Mouse (Mus musculus): ENCODE data around the gene Nudt21. TPM values are rescaled to one million over a fixed set of nuclear protein-coding genes. Genes with fewer than 3 reads are reported as not detected.

Gene Nudt21
- polyA plus RNA-seq, 1 experiment = 35.1 TPM

GRCm38 (mm10) chr8:93989739-93990138, 47.1 kb downstream of the Nudt21 start:
- Histone ChIP-seq H3K4me1 (ENCODE audit: control insufficient read depth, insufficient read depth, low read length) (no peaks in the 10 kb centered on the region), H3K27me3 (ENCODE audit: control insufficient read depth, insufficient read depth, low read length) (no peaks in the 10 kb centered on the region), H3K36me3 (ENCODE audit: control insufficient read depth, insufficient read depth, low read length) (peaks cover 1% of the 10 kb centered on the region; the same call in 1 of the 2 replicates), H3K27ac (ENCODE audit: control insufficient read depth, insufficient read depth, low read depth, low read length) (no peak overlapping the region), H3K4me3 (ENCODE audit: control insufficient read depth, low read depth, low read length) (no peak overlapping the region)
- no peak for TF ChIP-seq POLR2A (IDR thresholded peaks at IDR 0.05; ENCODE audit: control insufficient read depth, low read depth, low read length)
- TF ChIP-seq CTCF (IDR thresholded peaks at IDR 0.05; ENCODE audit: control insufficient read depth, insufficient read depth, insufficient replicate concordance, low read depth, low read length) = no peak

- Histone ChIP-seq H3K27me3 (ENCODE audit: control insufficient read depth, insufficient read depth, low read length) (no peaks in the 10 kb centered on the region), H3K27ac (ENCODE audit: control insufficient read depth, insufficient read depth, low read depth, low read length) (no peak overlapping the region), H3K36me3 (ENCODE audit: control insufficient read depth, insufficient read depth, low read length) (peaks cover 2% of the 10 kb centered on the region; the same call in 1 of the 2 replicates), H3K4me1 (ENCODE audit: control insufficient read depth, insufficient read depth, low read length) (no peaks in the 10 kb centered on the region), H3K4me3 (ENCODE audit: control insufficient read depth, low read depth, low read length) (no peak overlapping the region)
- TF ChIP-seq CTCF (IDR thresholded peaks at IDR 0.05; ENCODE audit: control insufficient read depth, insufficient read depth, insufficient replicate concordance, low read depth, low read length) (no peak), POLR2A (IDR thresholded peaks at IDR 0.05; ENCODE audit: control insufficient read depth, low read depth, low read length) (no peak)
Measured at GRCm38 (mm10) chr8:93984731-93985130, 52.1 kb downstream of the Nudt21 start.

DNA sequence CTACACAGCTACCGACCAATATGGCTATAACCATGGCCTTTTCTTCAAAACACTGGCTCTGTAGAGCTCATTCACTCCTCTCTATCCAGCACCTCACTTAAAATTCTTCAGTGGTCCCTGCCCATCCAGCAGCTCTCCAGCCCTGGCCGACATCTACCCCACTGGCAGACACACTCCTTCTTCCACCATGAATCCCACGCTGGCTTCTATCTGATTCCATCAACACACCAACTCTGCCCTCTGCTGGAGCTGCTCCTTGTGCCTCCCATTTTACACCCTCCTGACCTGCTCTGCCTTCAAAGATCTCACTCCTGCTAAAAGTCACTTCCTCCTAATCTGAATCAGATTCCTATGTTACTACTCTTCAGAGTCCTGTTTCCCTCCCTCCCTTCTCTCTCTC, 53.0 kb downstream of the Nudt21 start:
- Histone ChIP-seq H3K4me1 (ENCODE audit: control insufficient read depth, insufficient read depth, low read length) (no peaks in the 10 kb centered on the region), H3K27ac (ENCODE audit: control insufficient read depth, insufficient read depth, low read depth, low read length) (no peak overlapping the region), H3K36me3 (ENCODE audit: control insufficient read depth, insufficient read depth, low read length) (peaks cover 1% of the 10 kb centered on the region; the same call in 1 of the 2 replicates), H3K4me3 (ENCODE audit: control insufficient read depth, low read depth, low read length) (no peak overlapping the region), H3K27me3 (ENCODE audit: control insufficient read depth, insufficient read depth, low read length) (no peaks in the 10 kb centered on the region)
- TF ChIP-seq POLR2A (IDR thresholded peaks at IDR 0.05; ENCODE audit: control insufficient read depth, low read depth, low read length) (no peak), CTCF (IDR thresholded peaks at IDR 0.05; ENCODE audit: control insufficient read depth, insufficient read depth, insufficient replicate concordance, low read depth, low read length) (no peak)

DNA sequence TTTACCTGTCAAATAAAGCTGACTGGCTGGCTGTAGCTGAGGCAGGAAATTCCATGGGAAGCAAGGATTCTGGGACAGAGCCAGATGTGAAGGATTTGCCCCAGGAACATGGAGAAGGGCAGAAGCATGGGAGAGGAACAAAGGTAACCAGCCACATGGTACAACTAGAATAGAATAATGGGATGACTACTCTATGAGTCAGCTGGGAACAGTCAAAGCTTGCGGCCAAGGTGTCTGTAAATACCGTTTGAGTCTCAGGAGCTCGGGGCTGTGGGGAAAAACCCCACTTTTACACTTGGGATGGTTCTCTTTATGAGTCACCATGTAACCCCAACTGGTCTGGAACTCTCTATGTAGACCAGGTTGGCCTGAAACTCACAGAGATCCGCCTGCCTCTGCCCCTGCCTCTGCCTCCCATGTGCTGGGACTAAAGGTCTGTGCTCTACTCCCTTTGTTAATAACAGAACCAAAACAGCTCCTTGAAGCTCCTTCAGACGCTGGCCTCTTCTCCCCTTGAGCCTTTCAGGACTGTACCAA, 55.1 kb downstream of the Nudt21 start:
- Histone ChIP-seq H3K36me3 (ENCODE audit: control insufficient read depth, insufficient read depth, low read length) (peaks cover 1% of the 10 kb centered on the region; the same call in 1 of the 2 replicates), H3K4me1 (ENCODE audit: control insufficient read depth, insufficient read depth, low read length) (no peaks in the 10 kb centered on the region), H3K27ac (ENCODE audit: control insufficient read depth, insufficient read depth, low read depth, low read length) (no peak overlapping the region), H3K27me3 (ENCODE audit: control insufficient read depth, insufficient read depth, low read length) (no peaks in the 10 kb centered on the region), H3K4me3 (ENCODE audit: control insufficient read depth, low read depth, low read length) (no peak overlapping the region)
- TF ChIP-seq POLR2A (IDR thresholded peaks at IDR 0.05; ENCODE audit: control insufficient read depth, low read depth, low read length) (no peak), CTCF (IDR thresholded peaks at IDR 0.05; ENCODE audit: control insufficient read depth, insufficient read depth, insufficient replicate concordance, low read depth, low read length) (no peak)

DNA sequence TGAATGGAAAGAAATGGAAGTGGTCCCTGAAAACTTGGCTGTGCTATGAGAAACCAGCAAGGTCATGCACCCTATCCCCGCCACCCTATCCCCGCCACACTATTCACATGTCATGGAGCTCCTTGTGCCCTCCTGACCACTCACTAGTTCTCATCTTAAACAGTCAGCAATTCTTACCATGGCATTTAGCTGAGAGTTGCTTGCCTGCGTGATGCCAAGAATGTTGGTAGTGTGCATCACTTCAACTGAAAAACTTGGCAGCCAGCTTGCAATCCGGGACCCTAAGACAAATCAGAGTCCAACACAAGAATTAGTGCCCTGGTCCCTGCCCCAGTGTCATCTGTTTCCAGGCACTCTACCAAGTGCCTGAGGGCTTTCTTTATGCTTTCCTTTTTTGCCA, 56.7 kb downstream of the Nudt21 start:
- no peak overlapping the region for H3K4me3 ChIP-seq (ENCODE audit: control insufficient read depth, low read depth, low read length)
- no peaks in the 10 kb centered on the region for H3K27me3 ChIP-seq (ENCODE audit: control insufficient read depth, insufficient read depth, low read length)
- no peaks in the 10 kb centered on the region for H3K4me1 ChIP-seq (ENCODE audit: control insufficient read depth, insufficient read depth, low read length)
- TF ChIP-seq CTCF (IDR thresholded peaks at IDR 0.05; ENCODE audit: control insufficient read depth, insufficient read depth, insufficient replicate concordance, low read depth, low read length) (no peak), POLR2A (IDR thresholded peaks at IDR 0.05; ENCODE audit: control insufficient read depth, low read depth, low read length) (no peak)
- H3K36me3 ChIP-seq (ENCODE audit: control insufficient read depth, insufficient read depth, low read length) = peaks cover 1% of the 10 kb centered on the region; the same call in 1 of the 2 replicates
- no peak overlapping the region for H3K27ac ChIP-seq (ENCODE audit: control insufficient read depth, insufficient read depth, low read depth, low read length)

DNA sequence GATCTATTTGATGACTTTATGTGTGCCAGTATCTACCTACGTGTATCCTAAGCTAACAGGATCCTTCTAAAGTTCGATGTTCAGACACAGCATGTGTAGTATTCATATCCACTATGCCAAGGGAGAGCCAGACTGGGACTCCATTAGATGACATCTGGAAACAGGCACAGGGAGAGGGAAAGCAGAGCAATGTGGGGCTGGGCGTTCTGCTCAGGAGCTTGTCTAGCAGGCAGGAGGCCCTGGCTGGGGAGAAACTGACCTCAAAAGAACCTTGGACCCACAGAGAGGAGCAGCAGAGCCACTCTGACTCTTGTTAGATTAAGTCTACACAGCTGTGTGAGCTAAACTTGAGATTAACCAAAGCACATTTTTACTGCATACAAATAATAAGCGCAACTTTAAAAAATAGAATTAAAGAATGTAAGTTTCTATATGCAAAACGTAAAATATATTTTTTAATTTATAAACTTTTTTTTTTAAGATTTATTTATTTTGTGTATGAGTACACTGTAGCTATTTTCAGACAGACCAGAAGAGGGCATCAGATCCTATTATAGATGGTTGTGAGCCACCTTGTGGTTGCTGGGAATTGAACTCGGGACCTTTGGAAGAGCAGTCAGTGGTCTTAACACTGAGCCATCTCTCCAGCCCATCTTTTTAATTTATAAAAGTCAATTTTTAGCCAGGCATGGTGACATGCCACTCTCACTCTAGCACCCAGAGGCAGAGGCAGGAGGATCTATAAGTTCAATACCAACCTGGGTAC, 60.2 kb downstream of the Nudt21 start:
- TF ChIP-seq CTCF (IDR thresholded peaks at IDR 0.05; ENCODE audit: control insufficient read depth, insufficient read depth, insufficient replicate concordance, low read depth, low read length) (no peak), POLR2A (IDR thresholded peaks at IDR 0.05; ENCODE audit: control insufficient read depth, low read depth, low read length) (no peak)
- Histone ChIP-seq H3K36me3 (ENCODE audit: control insufficient read depth, insufficient read depth, low read length) (peaks cover 4% of the 10 kb centered on the region), H3K27me3 (ENCODE audit: control insufficient read depth, insufficient read depth, low read length) (no peaks in the 10 kb centered on the region), H3K4me1 (ENCODE audit: control insufficient read depth, insufficient read depth, low read length) (no peaks in the 10 kb centered on the region), H3K4me3 (ENCODE audit: control insufficient read depth, low read depth, low read length) (no peak overlapping the region), H3K27ac (ENCODE audit: control insufficient read depth, insufficient read depth, low read depth, low read length) (no peak overlapping the region)

GRCm38 (mm10) chr8:93975358-93975757, 61.5 kb downstream of the Nudt21 start:
- H3K36me3 ChIP-seq (ENCODE audit: control insufficient read depth, insufficient read depth, low read length) = peaks cover 4% of the 10 kb centered on the region
- no peak overlapping the region for H3K27ac ChIP-seq (ENCODE audit: control insufficient read depth, insufficient read depth, low read depth, low read length)
- TF ChIP-seq POLR2A (IDR thresholded peaks at IDR 0.05; ENCODE audit: control insufficient read depth, low read depth, low read length) (no peak), CTCF (IDR thresholded peaks at IDR 0.05; ENCODE audit: control insufficient read depth, insufficient read depth, insufficient replicate concordance, low read depth, low read length) (no peak)

More at GRCm38 (mm10) chr8:93975358-93975757, 61.5 kb downstream of the Nudt21 start:
- Histone ChIP-seq H3K4me3 (ENCODE audit: control insufficient read depth, low read depth, low read length) (no peak overlapping the region), H3K27me3 (ENCODE audit: control insufficient read depth, insufficient read depth, low read length) (no peaks in the 10 kb centered on the region), H3K4me1 (ENCODE audit: control insufficient read depth, insufficient read depth, low read length) (no peaks in the 10 kb centered on the region)
